Mouse (Mus musculus): Measurements from ENCODE around the gene Hnrnpll. TPM values are rescaled to one million over a fixed set of nuclear protein-coding genes. Genes with fewer than 3 reads are reported as not detected.
A peak's percentile ranks its signal among the peaks of the same experiment; 100 is the strongest.
"Not testable (repeated sequence)": the region's sequence is repeated elsewhere in the genome, so short reads cannot be mapped to it uniquely, and the experiment has no call there.

Hnrnpll gene
- polyA plus RNA-seq, 2 experiments = 58.0 to 71.4 TPM

DNA sequence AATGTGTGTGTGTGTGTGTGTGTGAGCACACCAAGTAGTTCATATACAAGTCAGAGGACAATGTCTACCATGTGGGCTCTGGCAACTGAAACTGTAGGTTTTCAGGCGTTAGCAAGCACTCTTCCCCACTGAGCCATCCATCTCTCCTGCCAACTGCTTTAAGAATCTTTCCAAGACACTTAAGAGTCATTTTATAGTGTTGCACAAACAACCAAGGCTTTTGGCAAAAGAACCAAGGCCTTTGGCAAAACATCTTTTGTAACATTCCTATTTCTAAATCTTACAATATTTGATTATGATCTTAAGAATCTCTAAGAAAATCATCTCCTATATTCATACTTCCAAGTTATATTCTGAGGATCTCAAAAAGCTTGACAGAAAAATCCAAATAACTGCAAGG is 2.4 kb downstream of the Hnrnpll start:
- no peak for TF ChIP-seq POLR2A (IDR thresholded peaks at IDR 0.05; ENCODE audit: borderline replicate concordance, extremely low read depth, insufficient read depth, insufficient read length)
- 7% methylated on average over 1 of the region's 1 CpGs for WGBS
- DNase-seq (ENCODE audit: low spot score) (no peak), ATAC-seq (ENCODE audit: low FRiP score, low read depth) (no peak)
- no peak overlapping the region for H3K27ac ChIP-seq (replicated peaks; ENCODE audit: low read depth, low read length)
- H3K9ac ChIP-seq (ENCODE audit: low read depth, low read length, severe bottlenecking) = no peak overlapping the region
- no peaks in the 10 kb centered on the region for H3K36me3 ChIP-seq (ENCODE audit: control insufficient read depth, insufficient read depth, low read length)
- peak overlapping the region; percentile 97 for H3K4me3 ChIP-seq (replicated peaks; ENCODE audit: low read length)
- peaks cover 18% of the 10 kb centered on the region for H3K4me1 ChIP-seq (ENCODE audit: control insufficient read depth, insufficient read depth, low read length)
- H3K4me2 ChIP-seq (replicated peaks; ENCODE audit: low read depth, low read length, severe bottlenecking) = peak overlapping the region; percentile 74
- H3K27me3 ChIP-seq (ENCODE audit: control insufficient read depth, insufficient read depth, low read length) = no peaks in the 10 kb centered on the region
- no peaks in the 10 kb centered on the region for H3K9me3 ChIP-seq (ENCODE audit: control insufficient read depth, low read length)

DNA sequence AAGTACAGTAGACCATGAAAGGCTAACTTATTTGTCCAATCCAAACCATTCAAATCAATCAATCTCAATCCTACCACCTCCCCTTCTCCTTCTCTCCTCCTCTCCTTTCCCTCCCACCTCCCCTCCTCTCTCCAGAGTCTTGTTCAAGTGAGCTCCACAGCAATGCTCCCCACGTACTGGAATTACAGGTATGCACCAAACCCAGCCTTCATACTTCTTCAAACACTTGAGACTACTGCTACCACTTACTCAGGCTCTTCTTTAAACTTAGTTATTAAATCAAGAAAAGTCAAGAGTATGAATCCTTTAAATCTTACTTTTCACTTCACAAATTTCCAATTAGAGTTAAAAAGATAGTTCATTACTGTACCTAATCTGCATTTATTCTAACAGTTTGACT is 3.6 kb downstream of the Hnrnpll start:
- no peak for DNase-seq (ENCODE audit: low spot score)
- H3K27me3 ChIP-seq (ENCODE audit: control insufficient read depth, insufficient read depth, low read length) = no peaks in the 10 kb centered on the region
- peaks cover 18% of the 10 kb centered on the region for H3K4me1 ChIP-seq (ENCODE audit: control insufficient read depth, insufficient read depth, low read length)
- H3K9me3 ChIP-seq (ENCODE audit: control insufficient read depth, low read length) = no peaks in the 10 kb centered on the region
- H3K9ac ChIP-seq (ENCODE audit: low read depth, low read length, severe bottlenecking) = no peak overlapping the region
- 39% methylated on average over 1 of the region's 1 CpGs for WGBS
- no peak overlapping the region for H3K4me3 ChIP-seq (replicated peaks; ENCODE audit: low read length)
- no peak for TF ChIP-seq POLR2A (IDR thresholded peaks at IDR 0.05; ENCODE audit: borderline replicate concordance, extremely low read depth, insufficient read depth, insufficient read length)
- H3K27ac ChIP-seq (replicated peaks; ENCODE audit: low read depth, low read length) = no peak overlapping the region
- H3K4me2 ChIP-seq (replicated peaks; ENCODE audit: low read depth, low read length, severe bottlenecking) = no peak overlapping the region
- H3K36me3 ChIP-seq (ENCODE audit: control insufficient read depth, insufficient read depth, low read length) = peaks cover 4% of the 10 kb centered on the region; the same call in 1 of the 2 replicates
- ATAC-seq (ENCODE audit: low FRiP score, low read depth) = no peak

DNA sequence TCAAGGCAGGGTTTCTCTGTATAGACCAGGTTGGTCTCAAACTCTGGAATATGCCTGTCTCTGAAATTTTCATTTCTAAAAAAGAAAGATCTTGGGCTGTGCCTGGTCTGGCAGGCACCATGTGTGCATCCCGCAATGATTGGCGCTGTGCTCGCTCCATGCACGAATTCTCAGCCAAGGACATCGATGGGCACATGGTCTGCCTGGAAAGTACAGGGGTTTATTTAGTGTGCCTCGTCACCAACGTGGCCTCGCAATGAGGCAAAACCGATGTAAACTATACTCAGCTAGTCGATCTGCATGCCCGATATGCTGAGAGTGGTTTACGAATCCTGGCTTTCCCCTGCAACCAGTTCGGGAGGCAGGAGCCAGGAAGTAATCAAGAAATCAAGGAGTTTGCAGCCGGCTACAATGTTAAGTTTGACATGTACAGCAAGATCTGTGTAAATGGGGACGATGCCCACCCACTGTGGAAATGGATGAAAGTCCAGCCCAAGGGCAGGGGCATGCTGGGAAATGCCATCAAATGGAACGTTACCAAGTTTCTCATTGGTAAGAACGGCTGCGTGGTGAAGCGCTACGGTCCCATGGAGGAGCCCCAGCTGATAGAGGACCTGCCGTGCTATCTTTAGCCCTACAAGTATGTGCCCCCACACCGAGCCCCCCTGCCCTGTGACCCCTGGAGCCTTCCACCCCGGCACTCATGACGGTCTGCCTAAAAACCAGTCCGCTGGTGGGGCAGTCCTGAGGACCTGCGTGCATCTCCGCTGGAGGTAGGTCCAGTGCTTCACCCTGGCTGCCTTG is 8.0 kb downstream of the Hnrnpll start:
- peaks cover 6% of the 10 kb centered on the region; the same call in 1 of the 2 replicates for H3K4me1 ChIP-seq (ENCODE audit: control insufficient read depth, insufficient read depth, low read length)
- ATAC-seq (ENCODE audit: low FRiP score, low read depth) (no peak), DNase-seq (ENCODE audit: low spot score) (no peak)
- no peaks in the 10 kb centered on the region for H3K27me3 ChIP-seq (ENCODE audit: control insufficient read depth, insufficient read depth, low read length)
- H3K36me3 ChIP-seq (ENCODE audit: control insufficient read depth, insufficient read depth, low read length) = peaks cover 40% of the 10 kb centered on the region
- H3K9ac ChIP-seq (ENCODE audit: low read depth, low read length, severe bottlenecking) = no peak overlapping the region
- H3K27ac ChIP-seq (replicated peaks; ENCODE audit: low read depth, low read length) = no peak overlapping the region
- 87% methylated on average over 27 of the region's 27 CpGs for WGBS
- no peak for TF ChIP-seq POLR2A (IDR thresholded peaks at IDR 0.05; ENCODE audit: borderline replicate concordance, extremely low read depth, insufficient read depth, insufficient read length)
- no peaks in the 10 kb centered on the region for H3K9me3 ChIP-seq (ENCODE audit: control insufficient read depth, low read length)
- H3K4me3 ChIP-seq (replicated peaks; ENCODE audit: low read length) = no peak overlapping the region
- H3K4me2 ChIP-seq (replicated peaks; ENCODE audit: low read depth, low read length, severe bottlenecking) = no peak overlapping the region

DNA sequence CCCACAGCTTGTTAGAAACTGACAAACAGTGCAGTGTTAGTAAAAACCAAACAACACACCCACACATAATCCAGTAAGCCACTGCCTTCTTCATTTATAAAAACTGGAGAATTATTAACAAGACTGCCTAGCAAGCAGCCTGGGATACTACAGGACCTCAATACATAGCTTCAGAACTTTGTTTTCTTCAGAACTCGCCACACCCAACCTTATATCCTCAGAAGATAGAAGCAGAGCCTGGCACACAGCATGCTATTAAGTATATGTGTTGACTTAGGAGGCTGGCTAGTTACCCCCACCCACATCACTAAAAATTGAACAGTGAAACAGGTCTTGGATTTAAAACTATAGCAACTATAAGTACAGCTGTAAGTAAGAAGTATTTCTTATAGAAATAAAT is 10.5 kb downstream of the Hnrnpll start:
- Histone ChIP-seq H3K9me3 (ENCODE audit: control insufficient read depth, low read length) (no peaks in the 10 kb centered on the region), H3K27ac (replicated peaks; ENCODE audit: low read depth, low read length) (no peak overlapping the region), H3K4me1 (ENCODE audit: control insufficient read depth, insufficient read depth, low read length) (no peaks in the 10 kb centered on the region), H3K4me2 (replicated peaks; ENCODE audit: low read depth, low read length, severe bottlenecking) (no peak overlapping the region), H3K27me3 (ENCODE audit: control insufficient read depth, insufficient read depth, low read length) (no peaks in the 10 kb centered on the region), H3K4me3 (replicated peaks; ENCODE audit: low read length) (no peak overlapping the region), H3K9ac (ENCODE audit: low read depth, low read length, severe bottlenecking) (no peak overlapping the region), H3K36me3 (ENCODE audit: control insufficient read depth, insufficient read depth, low read length) (peaks cover 62% of the 10 kb centered on the region)
- ATAC-seq (ENCODE audit: low FRiP score, low read depth) (no peak), DNase-seq (ENCODE audit: low spot score) (no peak)
- no peak for TF ChIP-seq POLR2A (IDR thresholded peaks at IDR 0.05; ENCODE audit: borderline replicate concordance, extremely low read depth, insufficient read depth, insufficient read length)
- 83% methylated on average over 1 of the region's 1 CpGs for WGBS

DNA sequence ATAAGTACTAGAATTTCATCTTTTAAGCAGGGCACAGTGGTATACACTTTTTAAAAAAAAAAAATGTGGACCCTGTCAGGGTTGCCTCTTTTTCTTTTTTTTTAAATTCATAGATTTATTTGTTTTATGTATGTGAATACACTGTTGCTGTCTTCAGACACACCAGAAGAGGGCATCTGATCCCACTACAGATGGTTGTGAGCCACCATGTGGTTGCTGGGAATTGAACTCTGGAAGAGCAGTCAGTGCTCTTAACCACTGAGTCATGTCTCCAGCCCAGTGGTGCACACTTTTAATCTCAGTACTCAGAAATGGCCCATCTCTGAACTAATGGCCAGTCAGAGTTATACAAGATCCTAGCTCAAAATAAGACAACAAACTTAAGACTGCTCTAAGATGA is 12.8 kb downstream of the Hnrnpll start:
- H3K27ac ChIP-seq (replicated peaks; ENCODE audit: low read depth, low read length); H3K9ac ChIP-seq (ENCODE audit: low read depth, low read length, severe bottlenecking); H3K4me2 ChIP-seq (replicated peaks; ENCODE audit: low read depth, low read length, severe bottlenecking); DNase-seq (ENCODE audit: low spot score); ATAC-seq (ENCODE audit: low FRiP score, low read depth); H3K9me3 ChIP-seq (ENCODE audit: control insufficient read depth, low read length); H3K4me1 ChIP-seq (ENCODE audit: control insufficient read depth, insufficient read depth, low read length); H3K4me3 ChIP-seq (replicated peaks; ENCODE audit: low read length); H3K27me3 ChIP-seq (ENCODE audit: control insufficient read depth, insufficient read depth, low read length): not testable (repeated sequence)
- H3K36me3 ChIP-seq (ENCODE audit: control insufficient read depth, insufficient read depth, low read length) = peaks cover 73% of the 10 kb centered on the region
